Mouse (Mus musculus) midbrain, embryonic 15.5 days (tissue): ENCODE data around the gene Tspan9. TPM values are rescaled to one million over a fixed set of nuclear protein-coding genes. Genes with fewer than 3 reads are reported as not detected.

ENCODE experiments used
- ATAC-seq: fragments of 200-750 bp; cut with Nextera tagmentation; replicated peaks from 2 replicates; pipeline ENCODE4 v1.8.0; 2017; ENCODE audit warnings: moderate TSS enrichment
- H3K27ac ChIP-seq: fragments of 300-500 bp; sonication (generic); 2 replicates; pipeline ENCODE4 v1.5.1; 2015; ENCODE audit warnings: mild to moderate bottlenecking, inconsistent platforms
- H3K27me3 ChIP-seq: fragments of 300-500 bp; sonication (generic); replicated peaks from 2 replicates; pipeline ENCODE4 v1.6.1; 2015; ENCODE audit warnings: inconsistent platforms
- H3K36me3 ChIP-seq: fragments of 300-500 bp; sonication (generic); replicated peaks from 2 replicates; pipeline ENCODE4 v1.6.1; 2015; ENCODE audit warnings: inconsistent platforms
- H3K4me1 ChIP-seq: fragments of 300-500 bp; sonication (generic); 2 replicates; pipeline ENCODE4 v1.6.1; 2015; ENCODE audit warnings: inconsistent platforms
- H3K4me2 ChIP-seq: fragments of 300-500 bp; sonication (generic); 2 replicates; pipeline ENCODE4 v1.6.1; 2015; ENCODE audit warnings: inconsistent platforms, mild to moderate bottlenecking, moderate library complexity
- H3K4me3 ChIP-seq: fragments of 300-500 bp; sonication (generic); 2 replicates; pipeline ENCODE4 v1.5.1; 2015; ENCODE audit warnings: mild to moderate bottlenecking, inconsistent platforms
- H3K9ac ChIP-seq: fragments of 300-500 bp; sonication (generic); 2 replicates; pipeline ENCODE4 v1.6.1; 2015; ENCODE audit warnings: mild to moderate bottlenecking, inconsistent platforms
- H3K9me3 ChIP-seq: fragments of 300-500 bp; sonication (generic); 2 replicates; pipeline ENCODE4 v1.6.1; 2016; ENCODE audit warnings: inconsistent platforms
- WGBS: fragments of 180-500 bp; shearing (Covaris S2); methylation state at CpG from one replicate; pipeline ENCODE4 v1.1.7; 2015; ENCODE audit warnings: mixed read lengths; 5-methylcytosine and 5-hydroxymethylcytosine counted together
- polyA plus RNA-seq: library from polyadenylated mRNA; unstranded; fragments of >200 nt; fragmentation: Nextera tagmentation; extraction: Ambion mirVana; gene quantifications from 2 replicates; pipeline ENCODE4 v1.2.1, GENCODE M21; 2015

Gene Tspan9
- polyA plus RNA-seq, 1 experiment from 2014 or later, result 33.9 TPM

DNA sequence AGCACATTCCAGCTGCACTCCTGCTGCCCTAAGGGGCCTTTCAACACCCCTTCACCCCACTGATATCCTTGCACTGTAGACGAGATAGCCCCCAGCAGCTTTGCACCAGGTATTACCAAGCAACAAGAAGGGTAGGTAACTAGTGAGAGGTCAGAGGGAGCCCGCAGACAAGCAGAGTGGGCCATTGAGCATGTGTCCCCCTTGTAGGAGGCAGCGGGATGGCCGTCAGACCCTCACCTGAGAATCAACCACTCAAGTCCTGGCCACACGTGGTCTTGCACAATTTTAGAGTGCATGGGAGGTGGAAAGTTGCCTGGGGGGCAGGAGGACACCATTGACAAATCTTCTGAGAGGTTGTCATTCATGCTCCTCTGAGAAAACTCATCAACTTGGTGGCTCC is 82.1 kb downstream of the Tspan9 start:
- no peaks in the 10 kb centered on the region for H3K27me3 ChIP-seq
- no peak overlapping the region for H3K4me3 ChIP-seq
- no peak overlapping the region for H3K4me2 ChIP-seq
- H3K9ac ChIP-seq, result no peak overlapping the region
- H3K4me1 ChIP-seq, result peaks cover 20% of the 10 kb centered on the region
- WGBS, result 83% methylated on average over 5 of the region's 5 CpGs
- H3K27ac ChIP-seq, result no peak overlapping the region
- H3K9me3 ChIP-seq, result no peaks in the 10 kb centered on the region
- no peaks in the 10 kb centered on the region for H3K36me3 ChIP-seq
- ATAC-seq, result no peak

DNA sequence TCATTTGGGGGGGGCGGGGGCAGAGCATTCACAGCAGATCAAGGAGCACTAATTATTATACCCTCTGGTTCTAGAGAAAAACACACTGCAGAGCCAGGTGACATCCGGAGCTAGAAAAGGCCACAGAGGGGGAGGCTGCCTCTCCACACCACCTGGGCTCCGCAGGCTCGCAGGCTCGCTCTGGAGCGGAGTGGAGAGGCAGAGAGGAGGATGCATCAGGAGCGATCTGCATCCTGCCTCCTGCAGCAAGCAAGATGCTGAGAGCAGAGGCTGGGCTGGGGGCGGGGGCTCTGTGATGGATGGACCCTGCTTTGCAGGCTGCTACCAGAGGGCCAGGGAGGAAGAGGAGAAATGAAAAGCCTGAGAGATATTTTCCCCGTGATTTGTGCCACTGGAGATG is 84.8 kb downstream of the Tspan9 start:
- H3K4me3 ChIP-seq, result no peak overlapping the region
- peaks cover 12% of the 10 kb centered on the region for H3K4me1 ChIP-seq
- H3K4me2 ChIP-seq, result peak overlapping the region; percentile 18
- peak overlapping the region; percentile 11; the same call in 1 of the 2 replicates for H3K9ac ChIP-seq
- H3K27me3 ChIP-seq, result no peaks in the 10 kb centered on the region
- H3K36me3 ChIP-seq, result no peaks in the 10 kb centered on the region
- WGBS, result 35% methylated on average over 9 of the region's 9 CpGs
- ATAC-seq, result peak; percentile 48; the same call in 1 of the 2 replicates
- 0 out of 2 replicates have a peak overlapping the region, but pooled peaks have one; percentile 36 for H3K27ac ChIP-seq
- no peaks in the 10 kb centered on the region for H3K9me3 ChIP-seq

DNA sequence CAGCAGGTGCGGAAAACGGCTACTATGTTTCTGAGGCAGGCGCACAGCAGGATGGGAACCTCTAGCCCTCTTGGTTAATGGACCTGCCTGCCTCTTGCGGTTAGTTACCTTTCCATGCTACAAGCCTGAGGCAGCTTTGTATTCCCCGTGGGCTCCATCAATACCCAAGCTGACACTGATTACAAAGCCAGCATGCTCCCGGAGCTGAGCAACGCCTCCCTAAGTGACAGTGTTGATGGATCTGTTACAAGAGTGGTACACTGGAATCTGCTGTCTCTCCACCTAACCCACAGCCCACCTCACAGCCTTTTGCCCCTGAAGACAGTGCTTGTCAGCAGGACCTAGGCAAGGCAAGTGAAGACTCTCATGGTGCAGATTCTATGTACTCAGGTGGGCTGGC is 85.2 kb downstream of the Tspan9 start:
- H3K4me2 ChIP-seq, result peak overlapping the region; percentile 18
- peak; percentile 37; the same call in 1 of the 2 replicates for ATAC-seq
- H3K4me1 ChIP-seq, result peaks cover 14% of the 10 kb centered on the region
- no peaks in the 10 kb centered on the region for H3K9me3 ChIP-seq
- WGBS, result 51% methylated on average over 7 of the region's 7 CpGs
- H3K4me3 ChIP-seq, result no peak overlapping the region
- H3K9ac ChIP-seq, result peak overlapping the region; percentile 11; the same call in 1 of the 2 replicates
- H3K36me3 ChIP-seq, result no peaks in the 10 kb centered on the region
- no peak overlapping the region for H3K27ac ChIP-seq
- no peaks in the 10 kb centered on the region for H3K27me3 ChIP-seq

DNA sequence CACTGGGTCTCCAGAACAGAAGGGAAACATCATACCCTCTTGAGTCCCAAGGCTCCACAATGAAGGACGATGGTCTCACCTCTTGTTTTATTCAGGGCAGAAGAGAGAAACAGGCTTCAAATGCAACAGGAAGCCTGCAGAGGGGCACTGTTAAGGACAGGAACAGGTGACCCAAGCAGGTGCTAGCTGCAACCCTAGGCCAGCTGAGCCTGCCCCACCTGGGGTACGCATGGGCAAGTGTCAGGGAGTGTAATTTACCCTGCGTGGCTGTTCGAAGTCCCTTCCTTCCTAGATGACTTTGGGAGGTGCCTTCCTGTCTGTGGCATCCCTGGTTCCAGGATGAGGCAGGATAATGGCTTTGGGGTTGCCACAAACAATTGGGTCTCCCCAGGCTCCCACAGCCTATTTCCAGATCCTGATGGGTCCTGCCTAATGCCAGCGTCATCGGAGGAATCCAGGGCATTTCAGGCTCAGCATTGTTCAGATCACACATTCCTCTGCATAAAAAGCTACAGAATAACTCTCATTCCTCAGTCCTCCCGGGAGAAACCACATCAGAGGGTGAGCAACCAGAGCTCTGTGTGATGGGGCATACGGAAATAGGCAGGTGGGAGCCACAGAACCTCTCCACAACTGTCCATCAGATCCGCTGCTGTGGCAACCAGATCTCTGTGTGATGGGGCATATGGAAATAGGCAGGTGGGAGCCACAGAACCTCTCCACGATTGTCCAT is 90.2 kb downstream of the Tspan9 start:
- no peaks in the 10 kb centered on the region for H3K9me3 ChIP-seq
- no peak overlapping the region for H3K27ac ChIP-seq
- H3K4me1 ChIP-seq, result peaks cover 8% of the 10 kb centered on the region
- 61% methylated on average over 10 of the region's 10 CpGs for WGBS
- H3K36me3 ChIP-seq, result no peaks in the 10 kb centered on the region
- no peak overlapping the region for H3K9ac ChIP-seq
- no peaks in the 10 kb centered on the region for H3K27me3 ChIP-seq
- H3K4me2 ChIP-seq, result no peak overlapping the region
- no peak overlapping the region for H3K4me3 ChIP-seq
- ATAC-seq, result no peak; the same call in none of the 2 replicates

DNA sequence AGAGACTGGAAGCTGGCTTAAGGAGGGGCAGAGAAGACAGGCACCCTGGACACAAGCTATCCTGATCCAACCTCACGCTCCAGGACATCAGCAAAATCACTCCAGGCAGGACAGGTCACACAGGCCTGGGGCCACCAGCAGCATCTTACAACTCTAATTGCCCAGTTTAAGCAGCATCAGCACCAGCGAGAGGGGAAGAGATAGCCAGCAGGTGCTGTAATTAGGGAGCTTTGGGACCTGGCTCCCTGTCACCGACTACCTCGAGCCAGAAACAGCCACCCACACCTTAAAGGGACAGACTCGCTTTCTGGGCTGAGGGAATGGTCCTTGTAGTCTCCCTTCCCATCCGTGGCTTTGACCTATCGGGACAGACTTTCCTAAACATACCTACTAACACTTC is 95.7 kb downstream of the Tspan9 start:
- Histone ChIP-seq H3K27ac (no peak overlapping the region), H3K9ac (no peak overlapping the region), H3K27me3 (no peaks in the 10 kb centered on the region), H3K9me3 (no peaks in the 10 kb centered on the region), H3K4me2 (no peak overlapping the region), H3K4me3 (no peak overlapping the region), H3K36me3 (no peaks in the 10 kb centered on the region), H3K4me1 (peaks cover 10% of the 10 kb centered on the region)
- no peak for ATAC-seq
- WGBS, result 67% methylated on average over 7 of the region's 7 CpGs

DNA sequence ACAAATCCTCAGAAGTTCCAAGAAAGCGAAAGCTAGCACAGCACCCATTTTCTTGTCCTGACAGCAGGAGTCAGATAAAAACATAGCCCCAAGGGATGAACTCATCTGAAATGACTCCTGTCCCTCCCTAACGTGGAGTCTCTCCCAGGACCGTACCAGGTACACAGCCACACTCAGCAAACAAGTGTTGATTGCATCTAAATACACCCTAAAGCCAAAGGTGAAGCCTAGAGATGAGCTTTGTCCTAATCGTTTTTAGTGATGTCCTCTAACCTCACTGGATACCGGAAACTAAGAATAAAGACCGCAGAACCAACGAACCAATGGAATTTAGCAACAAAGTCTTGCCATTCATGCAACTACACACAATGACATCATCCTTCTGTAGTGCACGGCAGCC is 96.2 kb downstream of the Tspan9 start:
- H3K27ac ChIP-seq, result no peak overlapping the region
- no peak overlapping the region for H3K4me2 ChIP-seq
- no peaks in the 10 kb centered on the region for H3K9me3 ChIP-seq
- H3K27me3 ChIP-seq, result no peaks in the 10 kb centered on the region
- WGBS, result 86% methylated on average over 8 of the region's 8 CpGs
- peaks cover 14% of the 10 kb centered on the region for H3K4me1 ChIP-seq
- ATAC-seq, result no peak
- no peak overlapping the region for H3K4me3 ChIP-seq
- no peaks in the 10 kb centered on the region for H3K36me3 ChIP-seq
- no peak overlapping the region for H3K9ac ChIP-seq

DNA sequence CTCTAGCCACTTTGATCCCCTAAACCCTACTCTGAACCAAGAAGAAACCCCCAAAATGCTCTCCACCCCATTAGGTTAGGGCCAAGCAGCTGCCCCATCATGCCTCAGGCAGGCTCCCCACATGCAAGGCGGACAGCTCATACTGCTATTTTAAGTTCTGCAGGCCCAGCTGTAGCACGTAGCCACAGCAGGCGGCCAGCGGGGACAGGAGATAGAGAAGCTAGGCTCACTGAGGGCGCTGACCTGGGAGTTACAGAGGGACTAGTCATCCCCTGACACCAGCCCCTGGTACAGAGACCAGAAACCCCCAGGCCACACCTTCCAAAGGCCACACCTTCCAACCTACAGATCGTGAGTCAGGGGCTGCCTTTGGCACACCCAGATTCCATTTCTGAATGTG is 96.6 kb downstream of the Tspan9 start:
- Histone ChIP-seq H3K4me1 (peaks cover 16% of the 10 kb centered on the region), H3K9ac (no peak overlapping the region), H3K36me3 (no peaks in the 10 kb centered on the region), H3K27me3 (no peaks in the 10 kb centered on the region), H3K9me3 (no peaks in the 10 kb centered on the region), H3K4me3 (no peak overlapping the region), H3K4me2 (no peak overlapping the region), H3K27ac (no peak overlapping the region)
- 76% methylated on average over 6 of the region's 6 CpGs for WGBS
- no peak for ATAC-seq

DNA sequence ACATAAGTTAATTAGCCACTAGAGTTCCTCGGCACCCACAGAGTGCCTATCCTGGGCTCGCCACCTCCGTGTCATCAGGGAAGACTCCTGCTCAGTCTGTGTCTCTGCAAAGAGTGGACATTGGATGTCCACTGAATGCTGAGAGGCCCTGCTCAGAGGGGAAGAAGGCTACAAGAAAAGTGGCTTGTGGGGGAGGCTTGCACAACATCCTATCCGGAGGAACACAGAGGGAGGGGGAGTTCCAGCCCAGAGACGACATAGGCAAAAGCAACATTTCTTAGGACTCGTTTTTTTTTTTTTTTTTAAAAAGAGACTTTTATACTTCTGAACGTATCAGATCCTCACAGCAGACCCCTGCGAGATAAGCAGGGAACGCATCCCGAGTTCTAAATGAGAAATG is 98.7 kb downstream of the Tspan9 start:
- 53% methylated on average over 10 of the region's 10 CpGs for WGBS
- Histone ChIP-seq H3K9ac (no peak overlapping the region), H3K27me3 (no peaks in the 10 kb centered on the region), H3K4me1 (peaks cover 16% of the 10 kb centered on the region), H3K27ac (no peak overlapping the region), H3K4me2 (no peak overlapping the region), H3K4me3 (no peak overlapping the region), H3K9me3 (no peaks in the 10 kb centered on the region), H3K36me3 (no peaks in the 10 kb centered on the region)
- ATAC-seq, result no peak

DNA sequence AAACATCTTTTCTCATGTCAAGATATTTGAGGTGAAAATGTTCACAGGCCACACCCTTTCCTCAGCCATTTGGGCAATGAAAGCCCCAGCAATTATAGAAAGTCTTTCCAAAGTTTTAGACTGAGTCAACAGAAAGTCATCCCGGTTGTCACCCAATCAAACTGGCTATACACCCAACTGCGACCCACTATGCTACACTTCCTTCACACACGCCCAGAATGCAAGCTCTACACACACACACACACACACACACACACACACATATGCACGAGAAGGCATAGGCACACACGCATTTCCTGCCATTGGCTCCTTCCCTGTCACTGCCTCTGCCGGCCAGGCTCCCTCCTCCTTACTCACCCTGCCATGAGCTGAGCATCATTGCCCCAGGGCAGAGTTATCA is 99.9 kb downstream of the Tspan9 start:
- Histone ChIP-seq H3K4me1 (peaks cover 16% of the 10 kb centered on the region), H3K36me3 (no peaks in the 10 kb centered on the region), H3K4me3 (no peak overlapping the region), H3K9me3 (no peaks in the 10 kb centered on the region), H3K27ac (no peak overlapping the region), H3K4me2 (no peak overlapping the region), H3K27me3 (no peaks in the 10 kb centered on the region), H3K9ac (no peak overlapping the region)
- WGBS, result 80% methylated on average over 6 of the region's 6 CpGs
- no peak for ATAC-seq

DNA sequence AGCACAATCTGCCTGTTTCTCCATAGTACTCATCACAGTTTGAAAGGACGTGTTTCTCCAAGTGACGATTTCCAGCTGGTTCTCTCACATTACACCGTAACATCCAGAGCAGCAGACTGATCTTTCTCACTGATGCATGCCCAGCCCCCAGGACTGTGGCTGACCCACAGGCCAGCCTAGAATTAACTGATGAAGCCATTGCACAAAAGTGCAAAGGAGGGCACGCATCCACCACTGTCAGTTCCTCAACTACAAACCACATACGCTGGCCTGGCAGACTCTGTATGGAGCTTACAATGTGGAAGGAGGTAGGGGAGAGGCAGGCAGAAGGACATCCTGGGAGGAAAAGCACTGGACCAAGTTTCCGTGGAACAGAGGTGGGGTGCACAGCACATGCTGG is 101.6 kb downstream of the Tspan9 start:
- peaks cover 16% of the 10 kb centered on the region for H3K4me1 ChIP-seq
- H3K27me3 ChIP-seq, result no peaks in the 10 kb centered on the region
- no peak overlapping the region for H3K4me3 ChIP-seq
- no peak overlapping the region for H3K27ac ChIP-seq
- H3K9ac ChIP-seq, result no peak overlapping the region
- WGBS, result 67% methylated on average over 6 of the region's 6 CpGs
- ATAC-seq, result no peak
- no peaks in the 10 kb centered on the region for H3K9me3 ChIP-seq
- H3K4me2 ChIP-seq, result no peak overlapping the region
- no peaks in the 10 kb centered on the region for H3K36me3 ChIP-seq

DNA sequence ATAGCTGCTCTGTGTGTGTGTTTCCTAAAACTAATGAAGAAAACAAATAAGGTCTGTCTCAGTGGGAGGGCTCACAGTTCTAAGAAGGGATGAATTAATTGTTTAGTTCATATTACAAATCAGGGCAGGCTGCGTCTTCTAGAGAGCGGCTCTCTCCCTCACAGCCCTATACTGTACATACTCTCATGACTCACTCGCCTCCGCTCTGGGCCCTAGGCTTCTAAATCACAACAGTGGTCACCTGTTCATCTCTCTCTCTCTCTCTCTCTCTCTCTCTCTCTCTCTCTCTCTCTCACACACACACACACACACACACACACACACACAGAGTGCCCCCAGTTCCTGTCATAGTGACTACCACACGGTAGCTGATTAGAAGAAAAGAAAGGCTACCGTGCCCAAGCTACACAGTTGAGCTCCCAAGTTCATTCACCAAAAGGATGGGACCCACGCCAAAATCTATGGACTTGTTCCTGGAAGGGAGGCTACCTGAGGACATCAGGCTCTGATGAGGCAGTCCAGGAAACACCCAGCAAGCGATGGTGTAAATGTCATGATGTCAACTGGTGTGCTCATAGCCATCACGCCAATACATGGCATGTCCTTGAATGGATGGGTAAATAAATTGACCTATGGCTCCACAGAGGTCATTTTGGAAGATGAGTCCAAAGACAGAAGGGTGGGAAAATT is 104.2 kb downstream of the Tspan9 start:
- H3K9ac ChIP-seq, result no peak overlapping the region
- H3K4me1 ChIP-seq, result peaks cover 30% of the 10 kb centered on the region
- 82% methylated on average over 9 of the region's 9 CpGs for WGBS

DNA sequence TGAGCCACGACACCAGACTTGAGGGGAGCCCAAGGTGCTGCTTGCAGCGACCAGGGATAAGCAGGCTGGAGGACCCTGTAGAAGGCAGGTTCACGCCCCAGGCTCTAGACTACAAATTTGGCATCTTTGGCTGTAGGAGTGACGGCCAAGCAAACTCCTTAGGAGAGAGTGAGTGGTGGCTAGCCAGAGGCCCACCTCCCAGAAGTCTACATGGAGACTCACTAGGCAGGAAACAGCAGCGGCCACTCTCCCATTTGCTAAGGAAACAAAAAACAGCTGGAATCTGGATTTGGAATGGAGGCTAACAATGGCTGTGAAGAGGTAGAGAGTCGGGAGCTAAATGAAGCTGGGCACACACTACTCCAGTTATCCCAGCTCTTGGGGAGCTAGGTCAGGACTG is 104.8 kb downstream of the Tspan9 start:
- 50% methylated on average over 6 of the region's 6 CpGs for WGBS
- Histone ChIP-seq H3K4me2 (no peak overlapping the region), H3K27ac (no peak overlapping the region), H3K4me3 (no peak overlapping the region), H3K9ac (no peak overlapping the region), H3K36me3 (no peaks in the 10 kb centered on the region), H3K27me3 (peaks cover 2% of the 10 kb centered on the region), H3K4me1 (peaks cover 36% of the 10 kb centered on the region), H3K9me3 (no peaks in the 10 kb centered on the region)
- no peak for ATAC-seq

More for the DNA sequence above, 104.2 kb downstream of the Tspan9 start:
- Histone ChIP-seq H3K4me3 (no peak overlapping the region), H3K36me3 (no peaks in the 10 kb centered on the region), H3K27ac (no peak overlapping the region), H3K9me3 (no peaks in the 10 kb centered on the region), H3K27me3 (no peaks in the 10 kb centered on the region), H3K4me2 (no peak overlapping the region)
- ATAC-seq, result no peak

DNA sequence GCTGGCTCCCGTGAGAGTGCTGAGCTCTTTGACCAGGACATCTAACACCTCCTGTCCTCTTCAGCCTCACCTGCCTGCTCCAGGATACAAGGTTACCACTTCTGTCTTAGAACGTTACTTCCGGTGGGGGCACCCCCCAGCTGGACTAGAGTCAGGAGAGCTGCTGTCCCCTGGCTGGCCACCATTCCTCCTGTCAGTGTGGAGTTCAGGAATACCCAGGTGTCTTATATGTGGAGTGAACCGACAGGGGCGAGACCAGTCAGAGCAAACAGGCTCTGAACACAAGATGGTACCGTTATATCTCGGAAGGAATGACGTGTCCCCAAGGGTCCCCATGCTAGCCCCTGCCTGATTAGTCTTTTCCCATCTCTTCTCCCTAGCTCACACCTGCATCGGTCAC is 106.8 kb downstream of the Tspan9 start:
- H3K4me1 ChIP-seq, result peaks cover 34% of the 10 kb centered on the region
- H3K27ac ChIP-seq, result no peak overlapping the region
- H3K4me3 ChIP-seq, result no peak overlapping the region
- 82% methylated on average over 9 of the region's 9 CpGs for WGBS
- H3K27me3 ChIP-seq, result peaks cover 11% of the 10 kb centered on the region
- ATAC-seq, result no peak
- H3K9ac ChIP-seq, result no peak overlapping the region
- no peak overlapping the region for H3K4me2 ChIP-seq
- no peaks in the 10 kb centered on the region for H3K9me3 ChIP-seq
- no peaks in the 10 kb centered on the region for H3K36me3 ChIP-seq
